Mouse (Mus musculus) hindbrain, embryonic 16.5 days (tissue): ENCODE measurements at regions not wholly inside any gene's neighbourhood (a gene's known extent, or its start where the extent isn't known, plus 50 kb on each side); places are given as distances from the start of the nearest gene placed in this dataset.

Experiments
- ATAC-seq: fragments of 200-750 bp; cut with Nextera tagmentation; 2 replicates; pipeline ENCODE4 v1.8.0; 2017; ENCODE audit warnings: moderate TSS enrichment, moderate library complexity
- H3K27ac ChIP-seq: fragments of 300-500 bp; sonication (generic); 2 replicates; pipeline ENCODE4 v1.5.1; 2014; ENCODE audit warnings: low read depth, mild to moderate bottlenecking, control low read depth, low read length, moderate library complexity
- H3K27me3 ChIP-seq: fragments of 300-500 bp; sonication (generic); replicated peaks from 2 replicates; pipeline ENCODE4 v1.6.1; 2014; ENCODE audit warnings: low read length; ENCODE audit not compliant: control insufficient read depth, insufficient read depth
- H3K36me3 ChIP-seq: fragments of 300-500 bp; sonication (generic); 2 replicates; pipeline ENCODE4 v1.6.1; 2014; ENCODE audit warnings: mild to moderate bottlenecking, low read length, moderate library complexity, mixed read lengths; ENCODE audit not compliant: control insufficient read depth, insufficient read depth
- H3K4me1 ChIP-seq: fragments of 300-500 bp; sonication (generic); 2 replicates; pipeline ENCODE4 v1.6.1; 2014; ENCODE audit warnings: low read depth, low read length; ENCODE audit not compliant: control insufficient read depth, insufficient read depth
- H3K4me2 ChIP-seq: fragments of 300-500 bp; sonication (generic); 2 replicates; pipeline ENCODE4 v1.6.1; 2014; ENCODE audit warnings: mild to moderate bottlenecking, low read length, control low read depth, moderate library complexity
- H3K4me3 ChIP-seq: fragments of 300-500 bp; sonication (generic); 2 replicates; pipeline ENCODE4 v1.5.1; 2014; ENCODE audit warnings: mild to moderate bottlenecking, low read length, control low read depth, moderate library complexity
- H3K9ac ChIP-seq: fragments of 300-500 bp; sonication (generic); 2 replicates; pipeline ENCODE4 v1.6.1; 2014; ENCODE audit warnings: low read depth, mild to moderate bottlenecking, control low read depth, low read length, moderate library complexity
- H3K9me3 ChIP-seq: fragments of 300-500 bp; sonication (generic); 2 replicates; pipeline ENCODE4 v1.6.1; 2014; ENCODE audit warnings: mild to moderate bottlenecking, low read length, moderate library complexity; ENCODE audit not compliant: control insufficient read depth
- WGBS: fragments of 180-500 bp; shearing (Covaris S2); extraction: QIAGEN DNeasy Blood & Tissue Kit; methylation state at CpG from one replicate; pipeline ENCODE4 v1.1.7; 2014; 5-methylcytosine and 5-hydroxymethylcytosine counted together

- no peaks in the 10 kb centered on the region for H3K36me3 ChIP-seq
- no peaks in the 10 kb centered on the region for H3K27me3 ChIP-seq
- H3K4me3 ChIP-seq, result no peak overlapping the region
- no peaks in the 10 kb centered on the region for H3K4me1 ChIP-seq
- 45% methylated on average over 7 of the region's 7 CpGs for WGBS
- H3K4me2 ChIP-seq, result no peak overlapping the region
- no peak overlapping the region for H3K9ac ChIP-seq
- peak; percentile 63; the same call in 1 of the 2 replicates for ATAC-seq
- no peaks in the 10 kb centered on the region for H3K9me3 ChIP-seq
- no peak overlapping the region; the same call in 1 of the 2 replicates for H3K27ac ChIP-seq
Observed at GRCm38 (mm10) chr7:90054795-90055511, 74.2 kb upstream of the Eed start.

DNA sequence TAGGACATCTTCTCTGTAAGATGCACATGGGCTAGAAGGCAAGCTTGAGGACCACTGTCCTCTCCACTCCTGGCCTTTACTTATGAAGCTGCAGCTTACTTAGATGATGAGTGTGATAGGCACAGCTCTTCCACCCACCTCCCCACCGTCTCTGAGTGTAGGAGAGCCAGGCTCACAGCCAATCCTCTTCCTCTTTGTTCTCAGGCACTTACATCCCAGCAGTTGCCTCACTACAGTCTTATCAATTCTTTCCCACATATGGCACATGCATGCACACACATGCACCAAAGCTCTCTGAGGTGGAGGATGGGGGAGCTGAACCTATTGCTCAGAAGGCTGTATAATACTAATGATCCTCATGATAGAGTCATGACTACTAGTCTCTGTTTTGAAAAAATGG is 72.1 kb upstream of the Picalm start:
- H3K36me3 ChIP-seq, result no peaks in the 10 kb centered on the region
- H3K4me1 ChIP-seq, result no peaks in the 10 kb centered on the region
- H3K27ac ChIP-seq, result no peak overlapping the region
- no peak overlapping the region for H3K4me3 ChIP-seq
- H3K9me3 ChIP-seq, result no peaks in the 10 kb centered on the region
- H3K27me3 ChIP-seq, result no peaks in the 10 kb centered on the region
- no peak overlapping the region for H3K9ac ChIP-seq
- no peak for ATAC-seq
- 77% methylated on average over 1 of the region's 1 CpGs for WGBS
- H3K4me2 ChIP-seq, result no peak overlapping the region

- WGBS, result 80% methylated on average over 4 of the region's 4 CpGs
- Histone ChIP-seq H3K4me1 (no peaks in the 10 kb centered on the region), H3K4me2 (no peak overlapping the region), H3K9me3 (no peaks in the 10 kb centered on the region), H3K36me3 (no peaks in the 10 kb centered on the region), H3K27ac (no peak overlapping the region), H3K27me3 (no peaks in the 10 kb centered on the region), H3K9ac (no peak overlapping the region), H3K4me3 (no peak overlapping the region)
- ATAC-seq, result no peak
Observed at GRCm38 (mm10) chr7:90058636-90059035, 71.4 kb upstream of the Picalm start.

GRCm38 (mm10) chr7:90059249-90059628 is 70.8 kb upstream of the Picalm start:
- Histone ChIP-seq H3K9ac (no peak overlapping the region), H3K9me3 (no peaks in the 10 kb centered on the region), H3K36me3 (no peaks in the 10 kb centered on the region), H3K4me1 (no peaks in the 10 kb centered on the region), H3K27ac (no peak overlapping the region), H3K4me2 (no peak overlapping the region), H3K4me3 (no peak overlapping the region), H3K27me3 (no peaks in the 10 kb centered on the region)
- WGBS, result 71% methylated on average over 8 of the region's 8 CpGs
- no peak for ATAC-seq

- 63% methylated on average over 6 of the region's 6 CpGs for WGBS
- Histone ChIP-seq H3K9ac (no peak overlapping the region), H3K4me1 (no peaks in the 10 kb centered on the region), H3K9me3 (no peaks in the 10 kb centered on the region), H3K4me3 (no peak overlapping the region), H3K4me2 (no peak overlapping the region), H3K36me3 (no peaks in the 10 kb centered on the region), H3K27ac (no peak overlapping the region), H3K27me3 (no peaks in the 10 kb centered on the region)
- no peak for ATAC-seq
Observed at GRCm38 (mm10) chr7:90059629-90060301, 70.2 kb upstream of the Picalm start.

GRCm38 (mm10) chr7:90060343-90061175 is 69.5 kb upstream of the Picalm start:
- Histone ChIP-seq H3K9me3 (no peaks in the 10 kb centered on the region), H3K27ac (no peak overlapping the region), H3K36me3 (no peaks in the 10 kb centered on the region), H3K27me3 (no peaks in the 10 kb centered on the region), H3K9ac (no peak overlapping the region), H3K4me2 (no peak overlapping the region), H3K4me1 (no peaks in the 10 kb centered on the region), H3K4me3 (no peak overlapping the region)
- no peak for ATAC-seq
- 82% methylated on average over 16 of the region's 16 CpGs for WGBS

DNA sequence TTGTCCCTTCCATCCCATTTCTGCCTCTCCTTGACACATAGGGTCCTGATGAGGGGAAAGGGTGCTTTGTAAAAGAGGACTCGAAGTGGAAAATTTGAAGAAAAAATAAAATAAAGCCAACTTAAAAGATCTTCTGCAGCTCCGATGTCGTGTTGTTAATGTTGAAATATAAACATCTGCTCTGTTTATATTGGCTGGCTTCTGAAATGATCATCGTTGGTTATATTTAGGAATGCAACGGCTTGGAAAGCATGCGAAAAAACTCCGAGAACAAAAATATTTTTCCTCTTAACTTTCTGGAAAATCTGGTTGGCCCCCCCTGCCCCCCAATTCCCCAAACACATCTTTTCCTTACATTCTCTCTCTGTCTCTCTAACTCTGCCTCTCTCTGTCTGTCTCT is 68.3 kb upstream of the Picalm start:
- H3K9me3 ChIP-seq, result no peaks in the 10 kb centered on the region
- H3K4me1 ChIP-seq, result no peaks in the 10 kb centered on the region
- no peak for ATAC-seq
- no peak overlapping the region for H3K4me3 ChIP-seq
- H3K9ac ChIP-seq, result no peak overlapping the region
- WGBS, result 85% methylated on average over 7 of the region's 7 CpGs
- no peaks in the 10 kb centered on the region for H3K27me3 ChIP-seq
- no peak overlapping the region for H3K27ac ChIP-seq
- H3K36me3 ChIP-seq, result no peaks in the 10 kb centered on the region
- H3K4me2 ChIP-seq, result no peak overlapping the region

GRCm38 (mm10) chr7:90062874-90063273 is 67.1 kb upstream of the Picalm start:
- 87% methylated on average over 9 of the region's 9 CpGs for WGBS
- Histone ChIP-seq H3K9me3 (no peaks in the 10 kb centered on the region), H3K27me3 (no peaks in the 10 kb centered on the region), H3K4me2 (no peak overlapping the region), H3K4me1 (no peaks in the 10 kb centered on the region), H3K36me3 (no peaks in the 10 kb centered on the region), H3K27ac (no peak overlapping the region), H3K9ac (no peak overlapping the region), H3K4me3 (no peak overlapping the region)
- no peak for ATAC-seq

- Histone ChIP-seq H3K4me2 (no peak overlapping the region), H3K4me3 (no peak overlapping the region), H3K27ac (no peak overlapping the region), H3K9ac (no peak overlapping the region), H3K27me3 (no peaks in the 10 kb centered on the region), H3K4me1 (no peaks in the 10 kb centered on the region), H3K9me3 (no peaks in the 10 kb centered on the region), H3K36me3 (no peaks in the 10 kb centered on the region)
- ATAC-seq, result no peak
- 91% methylated on average over 1 of the region's 1 CpGs for WGBS
Observed at GRCm38 (mm10) chr7:90064198-90064597, 65.8 kb upstream of the Picalm start.
